Mouse (Mus musculus): ENCODE data around the gene Lmx1b. TPM values are rescaled to one million over a fixed set of nuclear protein-coding genes. Genes with fewer than 3 reads are reported as not detected.
A peak's percentile ranks its signal among the peaks of the same experiment; 100 is the strongest.

Lmx1b gene
- total and polyA plus RNA-seq, 2 experiments from 2014 or later: 2.1 to 17.3 TPM

DNA sequence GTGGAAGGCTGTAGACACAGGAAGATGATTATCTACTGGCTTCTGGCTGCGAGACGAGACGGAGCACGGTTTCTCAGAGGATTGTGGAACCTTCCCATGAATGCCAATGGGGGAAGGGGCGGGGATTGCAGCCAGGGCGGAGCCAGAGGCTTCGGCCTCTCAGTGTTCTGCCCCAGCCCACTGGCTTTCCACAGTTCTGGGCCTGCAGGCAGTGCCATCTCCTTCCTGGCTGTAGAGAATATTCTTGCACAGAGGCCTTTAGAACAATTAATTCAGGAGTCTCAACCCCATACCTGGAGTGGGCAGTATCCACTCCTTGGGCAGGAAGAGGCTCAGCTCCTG is 18.9 kb upstream of the Lmx1b start:
- 4% methylated on average over 7 of the region's 7 CpGs for WGBS
- peak; percentile 72 for ATAC-seq
- Histone ChIP-seq H3K4me3 (ENCODE audit: low read length) (no peak overlapping the region), H3K4me1 (ENCODE audit: insufficient read depth, low read length) (peaks cover 4% of the 10 kb centered on the region; the same call in 1 of the 2 replicates), H3K4me2 (ENCODE audit: low read depth, low read length) (peak overlapping the region; percentile 37), H3K27me3 (ENCODE audit: insufficient read depth, low read length) (no peaks in the 10 kb centered on the region), H3K27ac (no peak overlapping the region), H3K9me3 (ENCODE audit: low read length) (no peaks in the 10 kb centered on the region), H3K36me3 (ENCODE audit: insufficient read depth, low read length) (no peaks in the 10 kb centered on the region), H3K9ac (replicated peaks; ENCODE audit: low read length) (no peak overlapping the region)
- no peak for TF ChIP-seq CTCF (IDR thresholded peaks at IDR 0.05; ENCODE audit: low read depth)
- peak; percentile 61 for DNase-seq (ENCODE audit: low spot score)

DNA sequence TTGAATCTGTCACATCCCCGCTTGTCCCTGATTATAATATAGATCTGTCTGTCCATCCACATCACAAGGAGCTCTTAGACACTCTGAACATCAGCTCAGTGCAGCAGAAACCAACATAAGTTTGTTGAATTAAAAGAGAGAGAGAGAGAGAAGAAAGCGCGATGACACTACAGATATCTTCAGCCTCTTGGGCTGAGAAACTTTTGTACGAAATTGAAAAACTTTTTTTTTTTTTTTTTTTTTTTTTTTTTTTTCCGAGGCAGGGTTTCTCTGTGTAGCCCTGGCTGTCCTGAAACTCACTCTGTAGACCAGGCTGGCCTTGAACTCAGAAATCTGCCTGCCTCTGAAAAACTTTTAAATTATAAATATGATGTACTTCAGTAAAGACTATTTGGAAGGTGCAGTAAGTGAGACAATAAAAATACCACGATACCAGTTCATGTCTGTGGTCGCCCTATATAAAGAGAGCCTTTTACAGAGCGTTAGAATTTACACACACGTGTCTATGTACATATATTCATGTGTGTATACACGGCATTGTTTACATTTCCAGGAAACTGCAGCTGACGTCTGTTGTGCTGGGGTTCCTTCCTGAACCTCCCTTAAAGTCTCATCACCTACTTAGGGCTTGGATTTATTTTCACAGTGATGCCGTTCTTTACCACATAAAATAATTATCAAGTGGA is 18.4 kb upstream of the Lmx1b start:
- Histone ChIP-seq H3K27me3 (ENCODE audit: insufficient read depth, low read length) (no peaks in the 10 kb centered on the region), H3K9me3 (ENCODE audit: low read length) (no peaks in the 10 kb centered on the region), H3K4me3 (ENCODE audit: low read length) (no peak overlapping the region), H3K4me1 (ENCODE audit: insufficient read depth, low read length) (peaks cover 4% of the 10 kb centered on the region; the same call in 1 of the 2 replicates), H3K36me3 (ENCODE audit: insufficient read depth, low read length) (no peaks in the 10 kb centered on the region), H3K27ac (no peak overlapping the region), H3K9ac (replicated peaks; ENCODE audit: low read length) (no peak overlapping the region), H3K4me2 (ENCODE audit: low read depth, low read length) (peak overlapping the region; percentile 37)
- DNase-seq (ENCODE audit: low spot score): no peak
- 46% methylated on average over 11 of the region's 12 CpGs for WGBS
- no peak for TF ChIP-seq CTCF (IDR thresholded peaks at IDR 0.05; ENCODE audit: low read depth)
- no peak for ATAC-seq

DNA sequence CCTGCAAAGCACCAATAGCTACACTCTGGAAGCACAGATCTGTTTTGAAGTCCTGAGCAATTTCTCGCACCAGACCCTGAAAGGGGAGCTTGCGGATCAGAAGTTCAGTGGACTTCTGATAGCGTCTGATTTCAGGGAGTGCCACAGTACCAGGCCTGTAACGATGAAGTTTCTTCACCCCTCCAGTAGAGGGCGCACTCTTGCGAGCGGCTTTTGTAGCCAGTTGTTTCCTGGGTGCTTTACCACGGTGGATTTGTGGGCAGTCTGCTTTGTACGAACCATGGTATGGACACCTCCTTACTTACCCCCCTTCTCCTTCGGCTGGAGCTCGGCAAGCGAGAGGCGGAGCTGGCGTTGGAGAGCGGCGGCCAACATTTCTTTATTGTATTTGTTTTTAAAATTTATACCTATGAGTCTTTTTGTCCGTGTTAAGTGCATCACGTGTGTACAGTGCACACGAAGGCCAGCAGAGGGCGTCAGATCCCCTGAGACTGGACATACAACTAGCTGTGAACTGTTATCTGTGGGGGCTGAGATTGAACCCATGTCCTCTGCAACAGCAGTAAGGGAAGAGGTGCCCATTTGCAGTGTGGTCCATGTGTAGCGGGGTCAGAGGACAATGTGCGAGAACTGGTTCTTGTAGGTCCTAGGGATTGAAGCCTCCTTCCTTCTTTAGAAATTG is 12.3 kb upstream of the Lmx1b start:
- DNase-seq (ENCODE audit: low spot score): no peak
- TF ChIP-seq CTCF (IDR thresholded peaks at IDR 0.05; ENCODE audit: low read depth): peak; percentile 33; the same call in 1 of the 2 replicates
- no peak overlapping the region for H3K27ac ChIP-seq
- no peak overlapping the region for H3K9ac ChIP-seq (replicated peaks; ENCODE audit: low read length)
- H3K4me2 ChIP-seq (ENCODE audit: low read depth, low read length): no peak overlapping the region
- ATAC-seq: no peak
- H3K4me1 ChIP-seq (ENCODE audit: insufficient read depth, low read length): no peaks in the 10 kb centered on the region
- H3K27me3 ChIP-seq (ENCODE audit: insufficient read depth, low read length): peaks cover 11% of the 10 kb centered on the region; the same call in 1 of the 2 replicates
- H3K4me3 ChIP-seq (ENCODE audit: low read length): no peak overlapping the region
- WGBS: 84% methylated on average over 22 of the region's 22 CpGs
- no peaks in the 10 kb centered on the region for H3K9me3 ChIP-seq (ENCODE audit: low read length)
- H3K36me3 ChIP-seq (ENCODE audit: insufficient read depth, low read length): no peaks in the 10 kb centered on the region

DNA sequence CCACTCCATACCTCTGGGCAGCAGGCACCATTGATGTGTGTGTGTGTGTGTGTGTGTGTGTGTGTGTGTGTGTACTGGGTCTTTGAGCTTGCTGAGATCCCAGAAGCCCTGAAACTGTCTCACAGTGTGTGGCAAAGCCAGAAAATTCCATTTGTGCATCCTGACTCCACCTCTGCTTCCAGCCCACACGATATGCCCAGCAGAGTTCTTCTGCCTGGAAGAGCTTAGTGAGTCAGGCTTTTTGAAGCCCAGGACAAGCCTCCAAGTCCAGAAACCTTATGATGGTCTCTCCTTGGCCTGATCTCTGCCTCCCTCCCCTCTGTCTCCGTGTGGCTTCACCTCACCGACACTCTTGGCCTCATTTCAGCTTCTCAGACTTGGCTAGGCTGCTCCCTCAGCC is 9.1 kb upstream of the Lmx1b start:
- TF ChIP-seq CTCF (IDR thresholded peaks at IDR 0.05; ENCODE audit: low read depth): no peak
- ATAC-seq: no peak
- Histone ChIP-seq H3K27ac (no peak overlapping the region), H3K4me3 (ENCODE audit: low read length) (no peak overlapping the region), H3K4me1 (ENCODE audit: insufficient read depth, low read length) (no peaks in the 10 kb centered on the region), H3K9me3 (ENCODE audit: low read length) (no peaks in the 10 kb centered on the region), H3K36me3 (ENCODE audit: insufficient read depth, low read length) (no peaks in the 10 kb centered on the region), H3K27me3 (ENCODE audit: insufficient read depth, low read length) (peaks cover 39% of the 10 kb centered on the region), H3K9ac (replicated peaks; ENCODE audit: low read length) (no peak overlapping the region), H3K4me2 (ENCODE audit: low read depth, low read length) (no peak overlapping the region)
- 30% methylated on average over 3 of the region's 3 CpGs for WGBS
- no peak for DNase-seq (ENCODE audit: low spot score)

DNA sequence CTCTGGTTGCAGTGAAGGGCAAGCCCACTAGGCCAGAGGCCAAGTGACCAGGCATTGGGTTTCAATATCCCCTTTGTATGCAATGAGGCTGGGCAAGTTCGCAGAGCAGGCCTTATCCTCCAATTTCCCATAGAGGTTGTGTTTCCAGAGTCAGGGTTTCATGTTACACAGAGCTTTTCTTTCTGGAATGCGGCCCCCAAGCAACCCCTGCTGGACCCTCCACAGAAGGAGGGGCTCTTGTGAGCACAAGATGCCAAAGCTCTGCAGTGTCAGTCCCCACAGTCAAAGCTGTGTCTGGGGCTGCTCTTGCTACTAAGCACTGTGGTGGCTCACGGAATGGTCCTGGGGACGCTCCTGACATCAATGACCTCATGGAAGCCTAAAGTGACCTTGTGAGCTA is 8.6 kb upstream of the Lmx1b start:
- WGBS: 37% methylated on average over 4 of the region's 4 CpGs
- no peak overlapping the region for H3K4me3 ChIP-seq (ENCODE audit: low read length)
- H3K4me2 ChIP-seq (ENCODE audit: low read depth, low read length): no peak overlapping the region
- H3K4me1 ChIP-seq (ENCODE audit: insufficient read depth, low read length): no peaks in the 10 kb centered on the region
- no peaks in the 10 kb centered on the region for H3K36me3 ChIP-seq (ENCODE audit: insufficient read depth, low read length)
- H3K9me3 ChIP-seq (ENCODE audit: low read length): no peaks in the 10 kb centered on the region
- ATAC-seq (no peak), DNase-seq (ENCODE audit: low spot score) (no peak)
- H3K27ac ChIP-seq: no peak overlapping the region
- H3K9ac ChIP-seq (replicated peaks; ENCODE audit: low read length): no peak overlapping the region
- H3K27me3 ChIP-seq (ENCODE audit: insufficient read depth, low read length): peaks cover 39% of the 10 kb centered on the region
- no peak for TF ChIP-seq CTCF (IDR thresholded peaks at IDR 0.05; ENCODE audit: low read depth)

DNA sequence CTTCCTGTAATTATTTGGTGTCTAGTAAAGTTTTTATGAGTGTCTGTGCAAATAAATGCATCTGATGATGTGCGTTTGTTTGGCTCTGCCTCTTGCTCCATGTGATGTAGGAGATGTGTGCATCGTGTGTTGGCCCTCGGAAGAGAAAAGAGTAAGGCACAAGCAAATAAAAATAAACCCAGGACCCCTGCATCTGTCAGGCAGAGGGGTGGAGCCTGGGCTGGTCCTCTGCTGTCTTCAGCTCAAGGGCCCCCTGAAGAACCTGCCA is 5.9 kb upstream of the Lmx1b start:
- Histone ChIP-seq H3K27me3 (ENCODE audit: insufficient read depth, low read length) (peaks cover 62% of the 10 kb centered on the region), H3K4me3 (ENCODE audit: low read length) (no peak overlapping the region), H3K4me2 (ENCODE audit: low read depth, low read length) (0 out of 2 replicates have a peak overlapping the region, but pooled peaks have one; percentile 8), H3K9me3 (ENCODE audit: low read length) (no peaks in the 10 kb centered on the region), H3K9ac (replicated peaks; ENCODE audit: low read length) (no peak overlapping the region), H3K27ac (no peak overlapping the region), H3K36me3 (ENCODE audit: insufficient read depth, low read length) (no peaks in the 10 kb centered on the region), H3K4me1 (ENCODE audit: insufficient read depth, low read length) (no peaks in the 10 kb centered on the region)
- 8% methylated on average over 3 of the region's 3 CpGs for WGBS
- TF ChIP-seq CTCF (IDR thresholded peaks at IDR 0.05; ENCODE audit: low read depth): no peak
- DNase-seq (ENCODE audit: low spot score) (no peak), ATAC-seq (no peak)
